Mouse (Mus musculus): ENCODE data around the gene Elk3.

Gene Elk3

DNA sequence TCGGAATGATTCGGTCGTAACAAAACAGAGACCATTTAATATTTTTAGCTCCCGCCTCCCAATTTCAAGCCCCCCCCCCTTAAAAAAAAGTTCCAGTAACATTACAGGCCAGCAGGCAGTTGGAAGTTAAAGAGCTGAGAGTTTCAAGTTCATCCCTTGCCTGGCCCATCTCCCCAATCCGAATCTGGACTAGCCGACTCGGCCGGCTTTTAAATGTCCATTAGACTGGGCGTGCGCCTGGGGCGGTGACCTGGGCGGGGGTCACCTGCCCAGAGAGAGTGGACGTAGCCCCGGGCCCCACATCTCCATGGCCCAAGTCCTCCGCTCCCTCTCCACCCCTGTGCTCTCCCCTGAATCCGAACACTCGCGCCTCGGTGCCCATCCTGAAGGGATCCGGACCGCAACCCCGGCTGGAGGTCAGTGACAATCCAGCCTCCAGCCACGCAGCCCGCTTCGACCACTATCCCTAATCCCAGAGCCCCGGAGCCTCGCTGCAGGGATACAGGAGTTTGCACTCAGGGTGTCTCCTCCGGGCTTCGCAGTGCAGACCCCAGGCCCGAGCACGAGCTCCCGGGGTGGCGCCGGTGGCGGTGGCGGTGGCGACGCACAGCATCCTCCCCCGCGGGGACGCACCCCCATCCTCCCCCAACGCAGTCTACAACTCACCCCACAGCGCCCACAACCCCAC lies 857 bp downstream of the Elk3 start:
- POLR2A ChIA-PET, result interaction anchor here (0.6 to 3.4 kb wide), 25 partner anchors 10 to 834 kb away, joined by 3 to 23 read pairs (median 4); partner anchors contain the start of gene Cfap54 (in 1 of the 4)
- CTCF ChIA-PET, result interaction anchor here in 2 of 4 experiments (0.6 to 1.5 kb wide), 3 partner anchors 11 to 1002 kb away, joined by 3 to 6 read pairs (median 3); partner anchors contain the start of gene Lta4h (in 1 of the 2)

DNA sequence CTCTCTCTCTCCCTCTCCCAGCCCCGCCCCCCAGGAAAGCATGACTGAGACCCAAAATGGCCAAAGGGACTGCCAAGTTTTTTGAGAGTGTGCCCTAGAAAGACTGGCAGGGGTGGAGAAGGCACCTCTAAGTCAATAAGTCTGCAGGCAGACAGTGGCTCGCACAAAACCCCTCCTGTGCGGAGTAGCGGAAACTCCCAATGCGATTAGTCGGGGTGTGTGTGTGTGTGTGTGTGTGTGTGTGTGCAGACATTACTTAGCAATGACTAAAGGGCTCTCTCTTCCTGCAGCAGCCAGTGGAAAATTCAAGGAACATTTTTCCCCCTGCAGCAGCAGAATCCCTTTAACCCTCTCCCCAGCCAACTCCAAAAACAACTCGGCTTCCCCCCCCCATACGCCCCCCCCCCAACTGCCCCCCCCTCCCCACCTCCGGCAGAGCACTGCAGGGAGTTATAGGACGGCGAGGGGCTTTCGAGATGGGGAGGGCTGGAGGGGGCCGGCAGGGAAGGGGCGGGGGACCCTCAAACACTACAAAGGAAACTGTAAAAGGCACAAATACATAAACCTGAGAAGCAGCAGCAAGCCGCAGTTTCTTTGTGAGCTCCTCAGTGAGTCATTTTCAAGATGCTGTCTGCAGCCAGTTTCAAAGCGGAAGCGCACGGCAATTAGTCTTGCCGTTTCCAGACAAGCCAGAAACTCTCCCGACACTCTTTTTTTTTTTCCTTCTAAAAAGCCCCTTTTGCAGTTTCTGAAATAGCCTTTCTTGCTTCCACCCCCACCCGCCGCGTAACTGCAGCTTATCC lies 1.6 kb downstream of the Elk3 start:
- ChIA-PET CTCF (interaction anchor here (0.6 to 1.5 kb wide), 8 partner anchors 10 to 1372 kb away, joined by 3 to 7 read pairs (median 3); no protein-coding TSS in a partner anchor), POLR2A (interaction anchor here (0.6 to 3.4 kb wide), 25 partner anchors 10 to 834 kb away, joined by 3 to 23 read pairs (median 5); partner anchors contain the start of gene Cfap54 (in 1 of the 4))

DNA sequence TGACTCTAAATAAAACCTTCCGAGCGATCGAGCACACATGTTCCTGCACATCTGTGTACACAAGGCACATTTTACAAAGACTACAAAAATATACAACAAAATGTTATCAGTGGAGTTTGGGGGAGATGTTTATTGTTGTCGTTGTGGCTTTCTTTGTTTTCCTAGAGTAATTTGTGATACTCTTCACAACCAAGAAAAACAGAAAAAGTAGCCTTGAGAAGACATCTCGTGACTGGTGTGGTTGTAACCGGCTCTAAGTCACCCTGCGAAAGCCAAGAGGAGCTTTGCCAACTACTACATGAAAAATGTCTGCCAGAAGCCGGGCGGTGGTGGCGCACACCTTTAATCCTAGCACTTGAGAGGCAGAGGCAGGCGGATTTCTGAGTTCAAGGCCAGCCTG lies 4.6 kb downstream of the Elk3 start:
- ChIA-PET POLR2A (interaction anchor here in 3 of 4 experiments (0.8 to 2.2 kb wide), 11 partner anchors 9 to 141 kb away, joined by 3 to 17 read pairs (median 6); no protein-coding TSS in a partner anchor), CTCF (interaction anchor here in 1 of 4 experiments (0.5 kb wide), 1 partner anchor 15 kb away, joined by 3 read pairs; no protein-coding TSS in a partner anchor)

DNA sequence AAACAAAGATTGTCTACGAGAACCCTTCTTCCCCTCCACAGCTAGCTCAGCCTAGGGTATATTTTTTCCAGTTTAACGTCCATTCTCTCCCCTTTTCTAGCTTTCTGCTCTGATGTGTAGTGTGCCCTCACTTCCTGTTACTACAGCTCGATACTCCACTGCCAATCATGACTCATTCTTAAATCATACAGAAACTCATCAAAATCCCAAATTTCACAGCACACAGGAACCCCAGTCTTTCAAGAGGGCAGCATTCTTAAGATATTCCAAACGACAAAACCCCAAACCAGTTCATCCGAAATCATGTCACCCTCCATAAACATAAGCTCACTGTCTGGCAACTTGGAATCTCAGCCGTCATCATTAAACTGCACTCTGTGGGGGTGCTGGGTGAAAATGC lies 5.0 kb downstream of the Elk3 start:
- ChIA-PET POLR2A (interaction anchor here in 3 of 4 experiments (0.8 to 2.2 kb wide), 14 partner anchors 9 to 284 kb away, joined by 3 to 17 read pairs (median 4); partner anchors contain the start of gene Snrpf (in 1 of the 3)), CTCF (interaction anchor here in 1 of 4 experiments (0.6 kb wide), 1 partner anchor 30 kb away, joined by 3 read pairs; no protein-coding TSS in a partner anchor)

DNA sequence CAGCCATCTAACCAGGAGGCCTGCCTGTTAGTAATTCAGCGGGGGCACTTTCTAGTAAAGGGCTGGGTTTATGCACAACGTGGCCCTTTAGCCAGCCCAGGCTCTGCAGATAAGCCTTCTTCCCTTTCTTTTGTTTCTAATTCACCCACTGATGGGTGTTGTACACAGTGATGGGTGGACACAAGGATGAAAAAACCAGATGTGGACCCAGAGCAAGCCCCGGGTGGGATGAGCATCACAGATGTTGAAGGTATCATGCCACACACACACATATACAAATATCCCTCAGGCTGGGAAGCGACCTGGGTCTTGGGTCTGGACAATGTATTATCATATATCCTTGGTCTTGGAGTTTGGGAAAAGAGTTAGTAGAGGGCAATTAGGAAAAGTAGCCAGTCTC lies 7.7 kb downstream of the Elk3 start:
- CTCF ChIA-PET, result interaction anchor here in 1 of 4 experiments (0.9 kb wide), 1 partner anchor 11 kb away, joined by 3 read pairs; no protein-coding TSS in a partner anchor

DNA sequence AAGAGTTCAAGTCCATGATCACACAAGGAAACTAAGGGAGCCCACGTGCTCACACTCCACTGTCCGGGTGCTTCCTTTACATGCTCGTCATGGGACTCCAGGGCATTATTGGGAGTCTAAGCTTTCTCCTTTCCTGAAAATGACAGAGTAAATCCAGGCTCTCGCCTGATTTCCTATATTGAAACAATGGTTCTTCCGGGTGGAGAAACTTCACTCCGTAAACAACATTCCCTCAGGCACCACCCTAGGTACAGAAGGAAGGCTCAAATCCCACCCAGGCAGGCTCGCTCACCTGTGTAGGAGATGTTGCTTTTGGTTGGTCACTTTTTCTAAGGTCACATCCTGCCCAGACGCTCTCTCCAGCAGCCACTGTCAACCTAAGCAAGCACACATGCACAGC lies 9.1 kb downstream of the Elk3 start:
- CTCF ChIA-PET, result interaction anchor here in 1 of 4 experiments (1.3 kb wide), 1 partner anchor 9 kb away, joined by 5 read pairs; no protein-coding TSS in a partner anchor
- POLR2A ChIA-PET, result interaction anchor here in 2 of 4 experiments (0.5 to 1.6 kb wide), 7 partner anchors 15 to 265 kb away, joined by 3 to 5 read pairs (median 3); no protein-coding TSS in a partner anchor

More for the DNA sequence above, 7.7 kb downstream of the Elk3 start:
- POLR2A ChIA-PET, result interaction anchor here in 2 of 4 experiments (0.6 to 1.1 kb wide), 5 partner anchors 9 to 287 kb away, joined by 3 to 5 read pairs (median 3); partner anchors contain the start of genes Cdk17 (in 1 of the 2) and Snrpf (in 1 of the 2)

DNA sequence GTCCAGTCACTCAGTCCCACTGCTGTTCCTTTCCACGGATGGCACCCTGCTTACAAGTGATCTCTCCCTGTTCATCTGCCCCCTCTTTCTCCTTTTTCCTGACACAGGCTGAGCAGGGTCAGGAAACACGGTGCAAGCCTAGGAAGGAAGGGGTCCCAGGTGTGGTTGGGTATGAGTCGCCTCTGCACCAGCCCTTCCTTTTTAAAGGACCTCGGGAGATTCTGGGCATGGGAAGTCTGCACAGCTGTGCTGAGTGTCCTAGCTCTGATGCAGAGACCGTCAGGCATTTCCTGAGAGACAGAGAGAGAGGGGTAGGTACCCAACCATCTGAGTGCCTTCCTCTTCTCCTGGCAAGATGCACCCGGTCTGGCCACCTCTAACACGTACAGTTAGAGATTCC lies 12.7 kb downstream of the Elk3 start:
- CTCF ChIA-PET, result interaction anchor here in 1 of 4 experiments (0.6 to 1.5 kb wide), 4 partner anchors 14 to 235 kb away, joined by 3 to 5 read pairs (median 4); no protein-coding TSS in a partner anchor

DNA sequence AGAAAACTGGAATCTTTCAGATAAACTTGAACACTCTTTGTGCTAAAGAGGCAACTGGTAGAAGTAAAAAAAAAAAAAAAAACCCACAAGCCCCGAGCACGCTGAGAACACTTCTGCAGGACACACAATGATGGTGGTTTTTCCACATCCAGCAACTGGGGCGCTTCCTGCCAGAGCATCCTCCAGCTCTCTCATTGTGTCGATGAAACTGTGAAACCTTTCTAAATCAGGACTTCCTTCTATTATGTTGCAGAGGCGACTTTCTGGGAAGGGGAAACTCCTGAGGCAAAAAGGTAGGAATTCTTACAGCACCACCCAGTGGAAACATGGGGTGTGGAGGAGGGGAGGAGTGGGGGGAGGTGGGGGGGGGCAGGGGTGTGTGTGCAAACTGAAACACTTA lies 13.2 kb downstream of the Elk3 start:
- POLR2A ChIA-PET, result interaction anchor here in 3 of 4 experiments (0.6 to 2.7 kb wide), 13 partner anchors 8 to 234 kb away, joined by 3 to 12 read pairs (median 5); no protein-coding TSS in a partner anchor
- CTCF ChIA-PET, result interaction anchor here in 2 of 4 experiments (0.6 to 1.5 kb wide), 4 partner anchors 24 to 308 kb away, joined by 4 to 6 read pairs (median 4); no protein-coding TSS in a partner anchor

More for the DNA sequence above, 12.7 kb downstream of the Elk3 start:
- POLR2A ChIA-PET, result interaction anchor here in 3 of 4 experiments (0.7 to 2.7 kb wide), 11 partner anchors 7 to 68 kb away, joined by 3 to 16 read pairs (median 6); no protein-coding TSS in a partner anchor

DNA sequence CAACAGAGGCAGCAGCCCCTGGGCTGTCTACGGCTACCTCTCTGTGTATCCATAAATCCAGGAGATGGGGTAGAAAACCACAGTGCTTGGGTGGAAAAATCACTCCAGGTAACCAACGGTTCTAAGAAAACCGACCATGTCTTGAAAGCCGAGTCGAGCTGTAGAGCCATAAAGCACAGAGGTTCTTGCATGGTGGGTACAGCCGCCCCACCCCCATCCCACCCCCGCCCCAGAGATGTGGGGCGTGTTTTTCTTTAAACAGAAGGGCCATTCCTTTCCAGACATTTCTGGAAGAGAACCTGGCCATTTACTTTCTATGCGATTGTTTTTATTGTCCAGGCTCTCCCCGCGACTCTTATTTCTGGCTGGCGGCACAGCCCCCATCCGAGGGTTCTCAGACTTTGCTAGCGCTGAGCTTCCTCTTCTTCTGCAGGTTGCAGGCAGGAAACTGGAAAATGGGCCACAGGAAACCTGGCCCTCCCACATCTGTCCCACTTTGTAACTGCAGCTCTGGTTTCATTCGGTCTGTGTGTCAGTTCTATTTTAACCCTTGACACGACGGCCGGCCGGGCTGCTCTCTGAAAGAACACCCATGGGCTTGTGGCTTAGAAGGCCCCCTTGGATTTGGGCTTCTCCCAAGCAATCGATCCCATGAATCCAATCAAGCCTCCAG lies 16.3 kb downstream of the Elk3 start:
- POLR2A ChIA-PET, result interaction anchor here (0.5 to 5.9 kb wide), 21 partner anchors 8 to 320 kb away, joined by 3 to 35 read pairs (median 3); no protein-coding TSS in a partner anchor

DNA sequence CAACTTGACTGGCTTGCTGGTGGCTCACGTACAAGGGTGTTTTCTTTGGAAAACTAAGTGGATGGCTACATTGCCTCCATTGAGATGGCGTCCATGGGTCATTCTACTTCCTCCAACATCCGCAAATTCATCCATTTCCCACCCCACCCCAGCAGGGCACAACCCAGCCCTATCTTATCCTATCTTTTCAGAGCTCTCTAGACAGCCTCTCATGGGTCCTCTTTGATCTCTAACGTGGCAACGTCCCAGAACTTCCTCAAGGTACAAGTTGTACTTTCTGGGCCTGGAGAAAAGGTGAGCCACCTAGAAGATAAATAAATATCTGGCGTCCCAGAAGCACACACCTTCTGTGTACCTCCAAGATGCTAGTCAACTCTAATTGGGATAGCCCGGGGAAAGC lies 17.3 kb downstream of the Elk3 start:
- ChIA-PET POLR2A (interaction anchor here (0.6 to 5.9 kb wide), 16 partner anchors 9 to 231 kb away, joined by 3 to 35 read pairs (median 3); no protein-coding TSS in a partner anchor), CTCF (interaction anchor here (0.6 to 6.2 kb wide), 13 partner anchors 10 to 243 kb away, joined by 3 to 57 read pairs (median 4); no protein-coding TSS in a partner anchor)

More for the DNA sequence above, 16.3 kb downstream of the Elk3 start:
- CTCF ChIA-PET, result interaction anchor here (0.6 to 6.2 kb wide), 13 partner anchors 10 to 244 kb away, joined by 3 to 57 read pairs (median 4); no protein-coding TSS in a partner anchor

DNA sequence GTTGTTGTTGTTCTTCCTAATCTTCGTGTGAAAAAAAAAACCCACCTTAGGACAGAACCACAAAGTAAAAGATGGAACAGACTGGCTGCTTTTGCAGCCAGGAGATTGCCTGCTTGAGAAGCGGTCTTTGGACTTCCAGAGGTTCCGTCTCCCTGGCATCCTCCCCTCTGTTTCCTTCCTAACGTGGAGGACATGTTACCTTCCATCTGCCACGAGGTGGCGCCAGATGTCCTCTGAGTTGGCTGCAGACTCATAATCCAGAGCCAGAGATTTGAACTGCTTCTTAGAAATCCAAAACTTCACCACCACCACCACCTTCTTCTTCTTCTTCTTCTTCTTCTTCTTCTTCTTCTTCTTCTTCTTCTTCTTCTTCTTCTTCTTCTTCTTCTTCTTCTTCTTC lies 19.1 kb downstream of the Elk3 start:
- CTCF ChIA-PET, result interaction anchor here (0.5 to 6.2 kb wide), 40 partner anchors 9 to 555 kb away, joined by 3 to 57 read pairs (median 3); partner anchors contain the start of genes Cdk17 (in 1 of the 4) and Lta4h (in 1 of the 4)
- POLR2A ChIA-PET, result interaction anchor here in 3 of 4 experiments (0.7 to 5.9 kb wide), 10 partner anchors 9 to 141 kb away, joined by 3 to 35 read pairs (median 6); no protein-coding TSS in a partner anchor

DNA sequence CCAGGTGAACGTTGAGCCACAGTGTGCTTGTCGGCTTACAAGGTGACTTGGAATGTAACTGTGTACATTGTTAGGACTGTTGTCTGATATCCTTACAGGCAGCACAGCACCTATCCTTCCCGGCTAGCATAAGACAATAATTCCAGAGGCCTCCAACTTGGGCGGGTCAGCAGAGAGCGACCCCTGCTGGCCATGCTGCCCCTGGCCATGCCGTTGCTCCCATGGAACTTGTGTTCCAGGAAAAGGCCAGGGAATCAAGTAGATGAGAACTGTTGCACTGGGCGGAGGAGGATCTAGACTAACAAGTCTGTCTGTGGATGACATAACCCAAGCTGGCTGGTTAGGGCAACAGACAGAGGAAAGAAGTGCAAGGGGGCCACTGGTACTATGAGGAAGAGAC lies 19.6 kb downstream of the Elk3 start:
- CTCF ChIA-PET, result interaction anchor here (0.5 to 6.2 kb wide), 37 partner anchors 8 to 555 kb away, joined by 3 to 57 read pairs (median 3); partner anchors contain the start of genes Cdk17 (in 1 of the 4) and Lta4h (in 1 of the 4)
- POLR2A ChIA-PET, result interaction anchor here in 3 of 4 experiments (0.7 to 5.9 kb wide), 9 partner anchors 9 to 138 kb away, joined by 3 to 35 read pairs (median 6); no protein-coding TSS in a partner anchor

DNA sequence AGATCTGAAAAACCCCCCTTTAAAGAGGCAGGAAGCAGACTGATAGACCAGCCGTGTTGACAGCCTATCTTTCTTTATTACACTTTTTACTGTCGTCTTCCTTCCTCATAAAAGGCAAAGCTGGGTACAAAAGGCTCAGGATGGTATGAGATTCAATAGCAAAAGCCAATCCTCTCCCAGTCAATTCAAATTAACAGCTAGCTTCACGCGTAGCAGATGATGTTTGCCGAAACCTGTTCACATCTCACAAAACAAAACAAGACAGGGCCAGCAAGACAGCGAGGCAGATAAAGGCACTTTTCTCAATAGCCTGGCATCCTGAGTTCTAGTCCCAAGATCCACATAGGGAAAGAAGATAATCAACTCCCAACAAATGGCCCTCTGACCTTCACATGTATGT lies 21.5 kb downstream of the Elk3 start:
- ChIA-PET CTCF (interaction anchor here in 1 of 4 experiments (0.8 kb wide), 1 partner anchor 140 kb away, joined by 6 read pairs; no protein-coding TSS in a partner anchor), POLR2A (interaction anchor here in 1 of 4 experiments (0.6 kb wide), 1 partner anchor 16 kb away, joined by 5 read pairs; no protein-coding TSS in a partner anchor)

DNA sequence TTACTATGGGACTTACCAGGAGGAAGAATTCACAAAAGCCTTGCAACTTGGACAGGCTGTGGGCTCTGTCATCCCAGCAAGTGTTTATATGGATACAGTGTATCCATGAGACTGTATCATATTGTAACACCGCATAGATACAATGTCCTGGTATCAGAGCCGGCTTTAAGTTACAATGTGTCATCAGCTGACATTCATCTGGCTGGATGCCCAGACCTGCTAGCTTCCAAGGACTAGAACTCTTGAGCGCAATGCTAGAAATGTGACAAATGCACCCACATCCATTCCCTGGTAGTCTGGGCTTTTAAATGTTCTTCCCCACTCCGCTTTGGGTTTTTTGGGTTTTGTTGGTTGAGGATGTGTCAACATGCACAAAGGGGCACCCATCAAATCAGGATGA lies 22.6 kb downstream of the Elk3 start:
- CTCF ChIA-PET, result no interaction called here
- POLR2A ChIA-PET, result interaction anchor here in 2 of 4 experiments (1.0 to 2.5 kb wide), 3 partner anchors 10 to 238 kb away, joined by 3 to 8 read pairs (median 6); no protein-coding TSS in a partner anchor

DNA sequence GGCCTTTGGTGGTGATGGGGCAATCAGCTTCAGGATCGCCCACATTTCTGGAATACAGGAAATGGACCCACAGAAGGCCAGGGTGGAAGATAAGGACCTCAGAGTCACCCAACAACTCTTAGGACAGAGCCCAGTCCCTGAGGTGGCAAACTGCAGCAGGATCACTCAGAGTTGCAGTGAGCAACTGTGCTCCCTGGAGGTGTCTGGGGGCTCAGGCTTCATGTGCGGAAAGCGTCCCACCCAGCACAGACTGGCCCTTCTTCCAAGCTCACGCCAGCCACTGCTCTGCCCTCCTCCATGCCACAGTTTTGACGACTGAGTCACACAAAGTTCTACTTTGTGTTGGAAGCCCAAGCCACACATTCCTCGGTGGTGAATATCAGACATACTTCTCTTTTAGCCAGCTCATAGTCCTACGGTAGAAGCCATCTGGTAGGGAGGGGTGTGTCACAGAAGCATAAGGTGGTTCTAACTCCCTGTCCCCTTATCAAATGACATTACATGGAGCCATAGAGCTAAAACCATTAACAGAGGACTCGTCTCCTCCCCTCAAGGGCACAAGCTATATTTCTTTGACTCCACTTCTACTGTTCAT lies 23.3 kb downstream of the Elk3 start:
- CTCF ChIA-PET, result interaction anchor here in 1 of 4 experiments (0.6 kb wide), 1 partner anchor 146 kb away, joined by 3 read pairs; no protein-coding TSS in a partner anchor
- POLR2A ChIA-PET, result interaction anchor here in 3 of 4 experiments (0.6 to 2.5 kb wide), 8 partner anchors 9 to 237 kb away, joined by 3 to 8 read pairs (median 4); partner anchors contain the start of gene Cfap54 (in 1 of the 3)

DNA sequence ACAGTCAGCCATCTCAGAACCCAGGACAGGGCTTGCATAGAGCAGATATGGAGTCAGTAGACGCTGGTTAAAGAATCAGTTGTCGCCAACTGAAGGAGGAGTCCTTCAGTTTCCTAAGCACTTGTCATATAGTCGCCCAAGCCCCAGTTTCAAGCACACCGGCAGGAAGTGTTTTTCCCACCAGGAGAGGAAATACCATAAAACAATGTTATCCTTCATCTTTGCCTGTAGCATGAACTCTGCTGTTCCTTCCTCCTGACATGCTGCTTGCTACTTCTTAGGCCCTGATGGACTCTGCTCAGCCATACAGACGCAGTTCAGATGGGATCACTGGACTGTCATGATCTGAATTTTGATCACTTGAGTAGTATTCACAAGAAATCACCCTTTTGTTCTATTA lies 25.4 kb downstream of the Elk3 start:
- ChIA-PET CTCF (interaction anchor here in 3 of 4 experiments (0.6 to 1.3 kb wide), 4 partner anchors 79 to 204 kb away, joined by 3 to 5 read pairs (median 4); partner anchors contain the start of gene Cfap54 (in 1 of the 3)), POLR2A (interaction anchor here in 2 of 4 experiments (0.7 to 1.6 kb wide), 3 partner anchors 10 to 235 kb away, joined by 3 to 6 read pairs (median 6); no protein-coding TSS in a partner anchor)

Data from embryonic stem cell, embryonic (primary cell).